Mouse (Mus musculus) kidney, postnatal 0 days (tissue): ENCODE results near the gene Lgr4. TPM values are rescaled to one million over a fixed set of nuclear protein-coding genes. Genes with fewer than 3 reads are reported as not detected.

Source experiments
- ATAC-seq: fragments of 200-750 bp; cut with Nextera tagmentation; replicated peaks from 2 replicates; pipeline ENCODE4 v1.8.0; 2017; ENCODE audit warnings: low read depth, moderate number of reproducible peaks, moderate TSS enrichment, moderate library complexity; ENCODE audit not compliant: low FRiP score
- DNase-seq: peaks from one replicate; pipeline ENCODE4 v3.0.0-alpha.2; 2016; ENCODE audit warnings: low spot score
- H3K27ac ChIP-seq: fragments of 300-500 bp; sonication (generic); 2 replicates; pipeline ENCODE4 v1.5.1; 2014; ENCODE audit warnings: mild to moderate bottlenecking
- H3K27me3 ChIP-seq: fragments of 300-500 bp; sonication (generic); 2 replicates; pipeline ENCODE4 v1.6.1; 2014; ENCODE audit warnings: low read length, mixed read lengths; ENCODE audit not compliant: insufficient read depth
- H3K36me3 ChIP-seq: fragments of 300-500 bp; sonication (generic); 2 replicates; pipeline ENCODE4 v1.6.1; 2014; ENCODE audit warnings: low read length, mixed read lengths; ENCODE audit not compliant: insufficient read depth
- H3K4me1 ChIP-seq: fragments of 300-500 bp; sonication (generic); replicated peaks from 2 replicates; pipeline ENCODE4 v1.6.1; 2014; ENCODE audit warnings: antibody characterized with exemption, low read length, mixed read lengths; ENCODE audit not compliant: insufficient read depth
- H3K4me2 ChIP-seq: fragments of 300-500 bp; sonication (generic); 2 replicates; pipeline ENCODE4 v1.6.1; 2014; ENCODE audit warnings: mild to moderate bottlenecking, low read length, moderate library complexity, mixed read lengths
- H3K4me3 ChIP-seq: fragments of 300-500 bp; sonication (generic); replicated peaks from 2 replicates; pipeline ENCODE4 v1.5.1; 2014; ENCODE audit warnings: low read depth, low read length
- H3K9ac ChIP-seq: fragments of 300-500 bp; sonication (generic); 2 replicates; pipeline ENCODE4 v1.6.1; 2014; ENCODE audit warnings: low read depth, low read length
- H3K9me3 ChIP-seq: fragments of 300-500 bp; sonication (generic); replicated peaks from 2 replicates; pipeline ENCODE4 v1.6.1; 2016; ENCODE audit warnings: low read length, inconsistent platforms, mixed read lengths
- CTCF ChIP-seq: IDR thresholded peaks from 2 replicates; pipeline ENCODE4 v1.5.1; 2016; ENCODE audit warnings: antibody characterized with exemption, low read depth, mild to moderate bottlenecking, moderate library complexity
- WGBS: fragments of 180-500 bp; shearing (Covaris S2); extraction: QIAGEN DNeasy Blood & Tissue Kit; methylation state at CpG from one replicate; pipeline ENCODE4 v1.1.7; 2014; 5-methylcytosine and 5-hydroxymethylcytosine counted together
- polyA plus RNA-seq: library from polyadenylated mRNA; unstranded; fragments of >200 nt; fragmentation: Nextera tagmentation; extraction: Ambion mirVana; gene quantifications from 2 replicates; pipeline ENCODE4 v1.2.1, GENCODE M21; 2015

Lgr4 gene
- polyA plus RNA-seq, 1 experiment from 2014 or later, result 47.8 TPM

GRCm38 (mm10) chr2:109923945-109924344 is 6.5 kb downstream of the Lgr4 start:
- Histone ChIP-seq H3K27me3 (no peaks in the 10 kb centered on the region), H3K36me3 (0 out of 2 replicates have a peak, but pooled peaks cover 6% of the 10 kb centered on the region), H3K9ac (no peak overlapping the region), H3K9me3 (no peaks in the 10 kb centered on the region), H3K4me3 (no peak overlapping the region), H3K4me1 (peaks cover 16% of the 10 kb centered on the region), H3K4me2 (no peak overlapping the region), H3K27ac (no peak overlapping the region)
- ATAC-seq, result no peak
- WGBS, result 88% methylated on average over 3 of the region's 3 CpGs
- TF ChIP-seq CTCF, result no peak
- DNase-seq, result no peak

GRCm38 (mm10) chr2:109926984-109927383 is 9.5 kb downstream of the Lgr4 start:
- Histone ChIP-seq H3K4me2 (no peak overlapping the region), H3K4me1 (peaks cover 10% of the 10 kb centered on the region; the same call in 1 of the 2 replicates), H3K4me3 (no peak overlapping the region), H3K36me3 (0 out of 2 replicates have a peak, but pooled peaks cover 6% of the 10 kb centered on the region), H3K27ac (no peak overlapping the region), H3K9ac (no peak overlapping the region), H3K27me3 (no peaks in the 10 kb centered on the region), H3K9me3 (no peaks in the 10 kb centered on the region)
- 93% methylated on average over 4 of the region's 4 CpGs for whole genome bisulfite sequencing
- no peak for DNase-seq
- no peak for TF ChIP-seq CTCF
- no peak for ATAC-seq

GRCm38 (mm10) chr2:109927446-109927845 is 10.0 kb downstream of the Lgr4 start:
- no peak for TF ChIP-seq CTCF
- ATAC-seq, result no peak

GRCm38 (mm10) chr2:109927876-109928275 is 10.4 kb downstream of the Lgr4 start:
- H3K4me2 ChIP-seq, result no peak overlapping the region
- no peak overlapping the region for H3K9ac ChIP-seq
- H3K9me3 ChIP-seq, result no peaks in the 10 kb centered on the region
- TF ChIP-seq CTCF, result no peak
- no peak overlapping the region for H3K4me3 ChIP-seq
- ATAC-seq, result no peak
- DNase-seq, result no peak
- peaks cover 18% of the 10 kb centered on the region for H3K4me1 ChIP-seq
- no peak overlapping the region for H3K27ac ChIP-seq
- H3K36me3 ChIP-seq, result 0 out of 2 replicates have a peak, but pooled peaks cover 6% of the 10 kb centered on the region
- no peaks in the 10 kb centered on the region for H3K27me3 ChIP-seq

More at GRCm38 (mm10) chr2:109927446-109927845, 10.0 kb downstream of the Lgr4 start:
- Histone ChIP-seq H3K36me3 (0 out of 2 replicates have a peak, but pooled peaks cover 6% of the 10 kb centered on the region), H3K27ac (no peak overlapping the region), H3K4me2 (no peak overlapping the region), H3K9ac (no peak overlapping the region), H3K4me3 (no peak overlapping the region), H3K9me3 (no peaks in the 10 kb centered on the region), H3K4me1 (peaks cover 15% of the 10 kb centered on the region; the same call in 1 of the 2 replicates), H3K27me3 (no peaks in the 10 kb centered on the region)
- no peak for DNase-seq
- WGBS, result 76% methylated on average over 7 of the region's 7 CpGs

GRCm38 (mm10) chr2:109928791-109929190 is 11.3 kb downstream of the Lgr4 start:
- Histone ChIP-seq H3K9me3 (no peaks in the 10 kb centered on the region), H3K4me2 (no peak overlapping the region), H3K27ac (no peak overlapping the region), H3K27me3 (no peaks in the 10 kb centered on the region), H3K4me3 (no peak overlapping the region), H3K9ac (no peak overlapping the region), H3K36me3 (0 out of 2 replicates have a peak, but pooled peaks cover 6% of the 10 kb centered on the region), H3K4me1 (peaks cover 21% of the 10 kb centered on the region)
- WGBS, result 58% methylated on average over 4 of the region's 4 CpGs
- no peak for DNase-seq
- no peak for ATAC-seq
- no peak for TF ChIP-seq CTCF

- no peak for TF ChIP-seq CTCF
- Histone ChIP-seq H3K9ac (no peak overlapping the region), H3K4me3 (no peak overlapping the region), H3K9me3 (no peaks in the 10 kb centered on the region), H3K4me2 (no peak overlapping the region), H3K4me1 (peaks cover 21% of the 10 kb centered on the region), H3K36me3 (0 out of 2 replicates have a peak, but pooled peaks cover 6% of the 10 kb centered on the region), H3K27ac (no peak overlapping the region), H3K27me3 (no peaks in the 10 kb centered on the region)
- WGBS, result 90% methylated on average over 3 of the region's 3 CpGs
- no peak for DNase-seq
- no peak for ATAC-seq
Observed at GRCm38 (mm10) chr2:109929256-109929655, 11.8 kb downstream of the Lgr4 start.

- H3K4me1 ChIP-seq, result peaks cover 21% of the 10 kb centered on the region
Observed at GRCm38 (mm10) chr2:109930366-109930765, 12.9 kb downstream of the Lgr4 start.

More at GRCm38 (mm10) chr2:109930366-109930765, 12.9 kb downstream of the Lgr4 start:
- no peak for DNase-seq
- Histone ChIP-seq H3K4me2 (no peak overlapping the region), H3K27ac (no peak overlapping the region), H3K36me3 (0 out of 2 replicates have a peak, but pooled peaks cover 6% of the 10 kb centered on the region), H3K4me3 (no peak overlapping the region), H3K27me3 (no peaks in the 10 kb centered on the region), H3K9ac (no peak overlapping the region), H3K9me3 (no peaks in the 10 kb centered on the region)
- no peak for ATAC-seq
- no peak for TF ChIP-seq CTCF
- 92% methylated on average over 5 of the region's 5 CpGs for WGBS
